Mouse (Mus musculus): ENCODE measurements around the gene Ripor2.

- TF ChIP-seq GATA1 (IDR thresholded peaks at IDR 0.05; ENCODE audit: low read length) (no peak), TAL1 (IDR thresholded peaks at IDR 0.05; ENCODE audit: low read length) (no peak)
These were observed at the start of gene Ripor2 for GRCm38 (mm10) chr13:24581833-24582232.

Data from erythroblast, embryonic 14.5 days (primary cell).